Comparison of ENCODE assay signal across 21 mouse cellular contexts in genomic region chr10:73379001-73379400, GRCm38 (mm10).
A peak's percentile ranks its signal among the peaks of the same experiment; 100 is the strongest.
DNase-seq lines count a peak whose midpoint lies in the region; ATAC-seq and TF ChIP-seq lines count a peak whose summit lies in the region.
"Had no signal": no experiment of that assay in that cellular context is flagged by ENCODE, and none has a peak within 500 bp of the region (broad histone marks: within the 10 kb centered on the region; RNA-seq: fewer than 3 reads in every experiment).

No protein-coding gene starts in this region.

- H3K36me3 ChIP-seq in MEL (ENCODE audit: control insufficient read depth in 1 of 2, insufficient read depth in 2 of 2, low read length in 2 of 2): no peaks in the 10 kb centered on the region
- no peaks in the 10 kb centered on the region for H3K36me3 ChIP-seq in heart, embryonic 11.5 days (ENCODE audit: control insufficient read depth, insufficient read depth, low read length)
- H3K36me3 ChIP-seq: embryonic facial prominence, embryonic 13.5 days; embryonic facial prominence, embryonic 15.5 days had no signal

- no peak for TF ChIP-seq RAD21 in MEL (IDR thresholded peaks at IDR 0.05; ENCODE audit: low read depth, low read length)

- no peak overlapping the region for H3K4me2 ChIP-seq in heart, embryonic 11.5 days
- H3K4me2 ChIP-seq: embryonic facial prominence, embryonic 13.5 days; embryonic facial prominence, embryonic 15.5 days had no signal

- H3K27me3 ChIP-seq in MEL (ENCODE audit: control insufficient read depth in 1 of 2, insufficient read depth in 2 of 2, low read length in 2 of 2): no peaks in the 10 kb centered on the region
- no peaks in the 10 kb centered on the region for H3K27me3 ChIP-seq in heart, embryonic 11.5 days (ENCODE audit: control insufficient read depth, insufficient read depth, low read length)
- H3K27me3 ChIP-seq: embryonic facial prominence, embryonic 13.5 days; embryonic facial prominence, embryonic 15.5 days had no signal

- H3K9me3 ChIP-seq in MEL (replicated peaks; ENCODE audit: insufficient read depth, low read length): no peaks in the 10 kb centered on the region
- H3K9me3 ChIP-seq in heart, embryonic 11.5 days (replicated peaks; ENCODE audit: control insufficient read depth, low read length): no peaks in the 10 kb centered on the region
- H3K9me3 ChIP-seq: embryonic facial prominence, embryonic 13.5 days; embryonic facial prominence, embryonic 15.5 days had no signal

- TF ChIP-seq POLR2A in MEL (IDR thresholded peaks at IDR 0.05; ENCODE audit: control insufficient read depth in 1 of 2, insufficient read depth in 1 of 2, low read depth in 1 of 2, low read length in 2 of 2, poor library complexity in 1 of 2): no peak

- no peak overlapping the region for H3K9ac ChIP-seq in MEL (ENCODE audit: control insufficient read depth, low read depth, low read length, poor library complexity, severe bottlenecking)
- no peak overlapping the region for H3K9ac ChIP-seq in heart, embryonic 11.5 days (ENCODE audit: low read depth, low read length)
- H3K9ac ChIP-seq: embryonic facial prominence, embryonic 13.5 days; embryonic facial prominence, embryonic 15.5 days; forebrain, postnatal 0 days had no signal

- H3K79me2 ChIP-seq in MEL (ENCODE audit: control insufficient read depth, insufficient read depth, low read length, poor library complexity): no peaks in the 10 kb centered on the region

- 0 out of 2 replicates have a peak, but pooled peaks have one; percentile 25 for ATAC-seq in erythroid progenitor cell, adult 5-6 weeks (replicated peaks; ENCODE audit: low FRiP score, poor library complexity, severe bottlenecking)
- no peak for ATAC-seq in heart, embryonic 11.5 days (replicated peaks; ENCODE audit: insufficient number of reproducible peaks, low FRiP score, low TSS enrichment)
- ATAC-seq: forebrain, embryonic 14.5 days; forebrain, postnatal 0 days had no signal

- peak; percentile 3 for DNase-seq in adrenal gland, postnatal 10 days
- DNase-seq in adrenal gland, adult (ENCODE audit: inconsistent age in 2 of 2, low spot score in 1 of 2): no peak
- DNase-seq in 416B (ENCODE audit: low read depth): peak; percentile 0
- DNase-seq in MEL (ENCODE audit: low read depth, low spot score): peak; percentile 3
- no peak for DNase-seq in T-cell, adult 2 months (ENCODE audit: low spot score)
- DNase-seq: adrenal gland, adult 8-10 months; adrenal gland, postnatal 25 days; cerebellum, adult 11 months; cerebellum, adult 18-20 months; cerebellum, adult 8-10 months; cerebellum, adult 9-11 months; cerebellum, postnatal 14 days; cerebellum, postnatal 36 days; embryo, embryonic 11 days; forebrain, postnatal 0 days had no signal

- no peaks in the 10 kb centered on the region for H3K4me1 ChIP-seq in MEL (ENCODE audit: control insufficient read depth in 1 of 2, insufficient read depth in 2 of 2, low read length in 2 of 2)
- no peaks in the 10 kb centered on the region for H3K4me1 ChIP-seq in heart, embryonic 11.5 days (ENCODE audit: control insufficient read depth, insufficient read depth, low read length)
- H3K4me1 ChIP-seq: embryonic facial prominence, embryonic 13.5 days; embryonic facial prominence, embryonic 15.5 days had no signal

- no peak overlapping the region for H3K27ac ChIP-seq in MEL (ENCODE audit: control insufficient read depth, low read depth, low read length)
- no peak overlapping the region for H3K27ac ChIP-seq in heart, embryonic 11.5 days (ENCODE audit: low read depth, low read length)
- H3K27ac ChIP-seq: embryonic facial prominence, embryonic 13.5 days; embryonic facial prominence, embryonic 15.5 days had no signal

- 77% methylated on average over 2 of the region's 2 CpGs for WGBS in heart, embryonic 11.5 days (ENCODE audit: insufficient replicate concordance)

- no peak for TF ChIP-seq CTCF in MEL (IDR thresholded peaks at IDR 0.05 in 2 of 3, conservative IDR thresholded peaks at IDR 0.05 in 1 of 3; ENCODE audit: control insufficient read depth in 1 of 3, insufficient read depth in 1 of 3, low read depth in 2 of 3, low read length in 3 of 3, poor library complexity in 1 of 3, severe bottlenecking in 1 of 3)

- no peak overlapping the region for H3K4me3 ChIP-seq in MEL (ENCODE audit: control insufficient read depth in 1 of 2, insufficient read depth in 1 of 2, low read depth in 2 of 2, low read length in 2 of 2)
- H3K4me3 ChIP-seq in heart, embryonic 11.5 days (ENCODE audit: low read depth, low read length): no peak overlapping the region
- H3K4me3 ChIP-seq: embryonic facial prominence, embryonic 13.5 days; embryonic facial prominence, embryonic 15.5 days; erythroblast, embryonic 14.5 days had no signal

- no peak for TF ChIP-seq EP300 in MEL (IDR thresholded peaks at IDR 0.05; ENCODE audit: low read depth in 1 of 2, low read length in 2 of 2)

TF ChIP-seq in MEL, 35 proteins besides CTCF, POLR2A, EP300 and RAD21:
- TF ChIP-seq TCF12 (IDR thresholded peaks at IDR 0.05; ENCODE audit: low read depth, low read length): no peak
- TF ChIP-seq SMC3 (IDR thresholded peaks at IDR 0.05; ENCODE audit: low read depth, low read length): no peak
- TF ChIP-seq ZC3H11A (IDR thresholded peaks at IDR 0.05; ENCODE audit: low read depth, low read length): no peak
- no peak for TF ChIP-seq E2F4 (IDR thresholded peaks at IDR 0.05; ENCODE audit: borderline replicate concordance, low read depth, low read length)
- TF ChIP-seq GATA1 (IDR thresholded peaks at IDR 0.05; ENCODE audit: low read depth, low read length): no peak
- TF ChIP-seq TAL1 (IDR thresholded peaks at IDR 0.05; ENCODE audit: low read length): no peak
- TF ChIP-seq MYB (IDR thresholded peaks at IDR 0.05; ENCODE audit: low read depth, low read length): no peak
- no peak for TF ChIP-seq ELF1 (IDR thresholded peaks at IDR 0.05; ENCODE audit: low read depth, low read length)
- TF ChIP-seq POLR2AphosphoS2 (IDR thresholded peaks at IDR 0.05; ENCODE audit: low read length): no peak
- TF ChIP-seq RCOR1 (IDR thresholded peaks at IDR 0.05; ENCODE audit: low read depth, low read length): no peak
- TF ChIP-seq ZNF384 (IDR thresholded peaks at IDR 0.05; ENCODE audit: low read depth, low read length): no peak
- no peak for TF ChIP-seq USF2 (IDR thresholded peaks at IDR 0.05; ENCODE audit: borderline replicate concordance in 1 of 2, insufficient read depth in 1 of 2, low read depth in 1 of 2, low read length in 2 of 2)
- no peak for TF ChIP-seq CHD2 (IDR thresholded peaks at IDR 0.05; ENCODE audit: low read length)
- no peak for TF ChIP-seq MAX (IDR thresholded peaks at IDR 0.05; ENCODE audit: low read length)
- TF ChIP-seq MAZ (IDR thresholded peaks at IDR 0.05; ENCODE audit: low read depth, low read length): no peak
- no peak for TF ChIP-seq JUND (IDR thresholded peaks at IDR 0.05; ENCODE audit: low read depth, low read length)
- TF ChIP-seq ZKSCAN1 (IDR thresholded peaks at IDR 0.05; ENCODE audit: low read depth, low read length): no peak

Comparison
In these comparisons a context has a peak if more than half of its experiments do, and no peak if none do; other contexts are left out.
1. DNase-seq: peak in adrenal gland, postnatal 10 days (single experiment), 416B (single experiment) and MEL (single experiment); none in adrenal gland, adult (0 of 2) and T-cell, adult 2 months (single experiment).